Mouse (Mus musculus): ENCODE measurements at regions not wholly inside any gene's neighbourhood (a gene's known extent, or its start where the extent isn't known, plus 50 kb on each side); places are given as distances from the start of the nearest gene placed in this dataset.

DNA sequence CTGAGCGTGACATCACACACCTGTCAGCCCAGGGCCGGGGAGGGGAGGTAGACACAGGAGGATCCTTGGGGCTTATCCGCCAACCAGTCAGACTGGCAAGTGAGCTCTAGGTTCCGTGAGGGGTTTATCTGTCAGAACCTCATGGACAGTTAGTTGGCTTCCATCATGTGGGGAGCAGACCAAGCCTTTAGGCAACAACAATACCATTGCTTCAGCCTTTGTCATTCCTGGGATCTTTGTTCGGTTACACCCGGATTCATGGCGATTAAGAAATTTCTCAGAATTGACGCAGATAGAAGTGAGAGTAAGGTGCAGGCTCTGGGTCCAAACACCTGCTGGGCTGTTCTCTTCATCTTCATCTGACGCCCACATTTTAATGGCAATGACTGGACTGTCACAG is 131.4 kb downstream of the Bcl2l11 start:
- no peak for TF ChIP-seq HCFC1 (IDR thresholded peaks at IDR 0.05; ENCODE audit: borderline replicate concordance, insufficient read depth, low read length)
- TF ChIP-seq ZC3H11A (IDR thresholded peaks at IDR 0.05; ENCODE audit: borderline replicate concordance, low read depth, low read length): no peak
- TF ChIP-seq CHD2 (IDR thresholded peaks at IDR 0.05; ENCODE audit: low read depth, low read length): no peak
- TF ChIP-seq ZNF384 (IDR thresholded peaks at IDR 0.05; ENCODE audit: low read depth, low read length): no peak
